Mouse (Mus musculus) erythroid progenitor cell, adult 5-6 weeks (primary cell): ENCODE data around the gene Nox4. TPM values are rescaled to one million over a fixed set of nuclear protein-coding genes. Genes with fewer than 3 reads are reported as not detected.

Source experiments
- ATAC-seq: replicated peaks from 2 replicates; pipeline ENCODE4 v1.8.0; 2016; ENCODE audit warnings: moderate number of reproducible peaks, mild to moderate bottlenecking, moderate TSS enrichment, inconsistent platforms; ENCODE audit not compliant: poor library complexity, low FRiP score, severe bottlenecking
- total RNA-seq, 2 experiments: library from RNA; stranded (forward) in 1 of 2; stranded (reverse) in 1 of 2; fragments of 150-400 nt in 1 of 2; fragments of 186-747, 209-891 nt in 1 of 2; gene quantifications; 2 replicates each; pipeline versions ENCODE4 v1.2.3 to v1.2.4; 2015 to 2017; ENCODE audit warnings: low replicate concordance in 2 of 2

Nox4 gene
- total RNA-seq (2015; ENCODE audit: low replicate concordance) (not detected in 2 replicates), total RNA-seq (2017; ENCODE audit: low replicate concordance) (not detected in 2 replicates)

GRCm38 (mm10) chr7:87245856-87246579, at the start of gene Nox4:
TSS of gene Nox4 (plus strand) at chr7:87246096.
- ATAC-seq, result no peak

DNA sequence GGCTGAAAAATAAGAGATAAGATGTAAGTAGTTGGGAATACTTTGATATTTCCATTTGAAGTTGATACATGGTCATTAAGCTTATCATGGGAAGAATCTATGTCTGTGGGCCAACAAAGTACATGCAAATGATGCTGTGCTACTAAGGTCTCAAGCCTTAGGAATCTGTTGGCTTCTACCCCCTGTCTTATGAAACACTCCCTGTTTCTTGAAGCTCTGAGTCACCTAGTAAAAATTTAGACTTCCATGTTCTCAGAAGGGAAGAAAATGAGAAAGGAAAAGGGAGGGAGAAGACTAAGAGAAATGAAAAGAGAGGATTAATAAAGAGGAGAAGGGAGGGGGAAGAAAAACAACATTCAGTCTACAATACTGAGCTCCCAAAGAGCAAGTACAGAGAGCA, 41.1 kb upstream of the Nox4 start:
- no peak for ATAC-seq

DNA sequence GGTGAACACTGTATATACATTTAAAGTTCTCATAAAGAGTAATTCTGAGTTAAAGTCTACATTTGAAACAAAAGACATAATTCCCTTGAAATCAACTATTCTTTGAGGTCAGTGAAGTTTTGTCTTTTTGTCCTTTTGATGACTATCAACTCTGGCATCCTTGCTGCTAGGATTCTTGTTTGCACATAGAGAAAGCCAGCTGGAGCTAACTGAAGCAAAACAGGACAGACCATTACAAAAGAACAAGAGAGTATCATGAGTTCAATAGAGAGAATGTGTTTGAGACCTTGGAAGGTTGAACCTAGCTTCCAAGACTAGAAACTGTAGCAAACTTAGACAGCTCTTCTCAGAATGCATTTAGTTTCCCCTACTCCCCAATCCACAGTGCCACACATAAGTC, 24.2 kb upstream of the Nox4 start:
- no peak for ATAC-seq

DNA sequence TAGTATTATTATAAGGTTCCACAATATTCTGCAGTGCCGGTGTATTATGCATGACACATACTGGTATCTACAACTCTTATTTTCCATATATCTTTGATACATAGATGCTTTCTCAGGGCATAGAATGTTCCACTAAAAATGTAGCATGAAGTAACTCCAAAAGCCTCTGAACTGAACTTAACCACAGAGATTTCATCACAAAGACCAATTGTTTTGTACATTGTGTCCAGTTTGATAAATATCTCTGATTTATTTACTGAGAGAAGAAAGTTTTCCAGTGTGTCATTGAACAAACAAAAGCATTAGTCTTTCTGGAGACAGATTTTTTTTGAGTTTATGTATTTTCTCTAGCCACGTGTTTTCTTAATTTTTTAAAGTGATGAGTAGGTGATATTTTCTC, 23.1 kb upstream of the Nox4 start:
- no peak for ATAC-seq

DNA sequence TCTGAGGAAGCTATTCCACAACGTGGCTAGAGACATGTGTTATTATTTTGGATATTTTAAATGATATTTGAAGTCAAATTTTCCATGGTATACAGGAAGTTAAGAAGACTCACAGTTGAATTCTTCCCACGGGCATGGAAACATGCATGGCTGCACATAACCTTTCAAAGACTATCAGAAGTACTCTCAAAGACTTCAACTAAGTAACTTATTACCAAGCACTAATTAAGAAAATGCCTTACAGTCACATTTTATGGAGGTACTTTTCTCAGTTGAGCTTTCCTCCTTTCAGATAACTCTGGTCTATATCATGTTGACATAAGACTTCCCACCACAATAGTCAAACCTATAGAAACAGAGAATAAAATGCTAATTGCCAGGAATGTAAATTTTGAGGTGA, 20.3 kb upstream of the Nox4 start:
- ATAC-seq, result no peak

- ATAC-seq, result no peak
Observed at GRCm38 (mm10) chr7:87227051-87227948, 18.6 kb upstream of the Nox4 start.

GRCm38 (mm10) chr7:87229502-87229901, 16.4 kb upstream of the Nox4 start:
- no peak for ATAC-seq

GRCm38 (mm10) chr7:87241139-87241538, 4.8 kb upstream of the Nox4 start:
- no peak for ATAC-seq

DNA sequence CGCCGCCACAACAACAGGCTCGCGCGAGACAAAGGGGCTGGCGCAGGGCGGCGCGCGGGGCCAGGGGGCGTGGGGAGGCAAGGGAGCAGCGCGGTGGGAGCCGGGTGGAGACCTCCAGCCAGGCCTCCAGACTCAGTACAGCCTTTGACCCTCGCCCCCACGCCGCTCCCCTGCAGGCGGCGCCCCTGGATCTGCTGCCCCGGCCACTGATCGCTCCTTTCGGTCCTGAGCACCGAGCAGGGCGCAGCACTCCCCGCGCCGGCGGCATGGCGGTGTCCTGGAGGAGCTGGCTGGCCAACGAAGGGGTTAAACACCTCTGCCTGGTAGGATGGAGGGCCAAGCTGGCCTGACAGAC, 661 bp downstream of the Nox4 start:
- no peak for ATAC-seq

DNA sequence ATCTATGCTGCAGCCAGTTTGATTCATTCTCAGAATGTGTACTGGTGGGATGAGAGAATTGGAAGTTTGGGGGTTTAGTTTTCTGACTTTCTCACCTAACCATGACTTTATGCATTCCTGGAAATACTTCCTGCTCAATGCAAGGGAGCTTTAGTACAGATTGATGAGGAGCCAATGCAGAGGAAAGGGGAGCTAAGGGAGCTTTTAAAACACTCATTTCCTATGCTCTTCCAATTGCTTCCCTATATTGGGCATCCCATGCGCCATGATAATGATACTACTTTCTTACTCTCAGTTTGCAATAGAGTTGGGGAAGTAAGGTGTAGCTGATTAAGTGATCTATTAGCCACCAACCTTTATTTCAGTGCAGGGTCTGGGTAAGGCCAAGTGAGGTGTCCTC, 1.0 kb downstream of the Nox4 start:
- ATAC-seq, result no peak

DNA sequence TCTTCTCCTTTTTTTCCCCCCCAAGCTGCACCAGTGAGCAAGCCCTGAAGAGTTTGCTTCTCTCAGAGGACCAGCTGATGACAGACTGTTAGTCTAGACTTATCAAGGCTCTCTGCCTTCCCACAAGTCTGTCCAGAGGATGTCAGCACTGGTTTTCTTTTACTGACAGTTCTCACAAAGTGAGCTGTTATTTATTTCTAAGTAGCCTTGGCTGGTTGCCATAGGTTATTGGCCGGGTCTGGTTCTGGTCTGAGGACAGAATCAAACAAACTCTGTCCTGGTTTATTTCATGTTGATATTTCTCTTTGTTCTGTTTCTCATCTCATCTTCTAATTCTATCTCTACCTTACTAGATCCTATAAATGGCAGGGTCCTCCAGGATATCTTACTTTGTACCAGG, 2.0 kb downstream of the Nox4 start:
- ATAC-seq, result no peak

DNA sequence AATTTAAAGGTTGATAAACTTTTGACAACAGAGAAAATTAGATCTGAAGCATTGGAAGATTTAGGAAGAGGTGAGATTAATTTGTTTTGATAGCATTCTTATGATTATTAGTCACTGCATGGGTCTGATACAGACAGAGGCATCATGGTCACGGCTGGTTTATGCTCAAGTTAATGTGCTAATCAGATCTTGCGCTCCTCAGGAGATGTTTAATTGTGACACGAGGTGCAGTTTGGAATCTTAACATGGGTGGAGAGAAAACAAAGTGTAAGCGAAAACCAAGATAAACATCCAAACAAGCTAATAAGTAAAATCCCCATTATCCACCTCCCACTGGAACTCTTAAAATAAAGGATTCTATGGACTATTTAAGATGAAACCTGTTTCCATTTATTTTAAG, 6.2 kb downstream of the Nox4 start:
- ATAC-seq, result no peak

- ATAC-seq, result no peak
Observed at GRCm38 (mm10) chr7:87277225-87277624, 31.3 kb downstream of the Nox4 start.

DNA sequence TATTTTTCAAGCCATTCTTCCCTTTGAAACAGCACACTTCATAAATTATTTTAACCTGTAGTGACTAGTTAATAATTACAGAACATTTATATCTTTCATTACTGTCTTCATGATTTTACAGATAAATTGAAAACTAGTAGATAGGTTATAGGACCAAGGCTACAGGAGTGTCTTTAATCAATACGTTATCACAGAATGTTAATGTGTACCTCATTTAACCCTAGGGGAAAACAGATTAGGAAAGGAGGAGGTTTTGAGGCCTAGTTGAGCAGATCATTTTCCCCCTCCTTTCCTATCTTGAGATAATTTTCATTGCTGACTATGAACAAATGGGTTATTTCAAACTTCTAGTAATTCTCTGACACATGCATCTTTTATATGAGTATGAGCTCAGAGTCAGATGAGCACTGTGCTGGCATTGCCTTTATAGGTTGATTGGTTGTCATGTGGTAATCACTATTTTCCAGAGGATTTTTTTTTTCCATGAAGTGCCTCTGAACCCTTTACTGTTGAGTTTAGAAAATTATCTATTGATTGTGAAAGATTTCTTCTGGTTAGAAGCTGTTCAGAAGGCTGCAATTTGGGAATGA, 57.9 kb downstream of the Nox4 start:
- no peak for ATAC-seq

- no peak for ATAC-seq
Observed at GRCm38 (mm10) chr7:87321571-87321970, 75.7 kb downstream of the Nox4 start.

DNA sequence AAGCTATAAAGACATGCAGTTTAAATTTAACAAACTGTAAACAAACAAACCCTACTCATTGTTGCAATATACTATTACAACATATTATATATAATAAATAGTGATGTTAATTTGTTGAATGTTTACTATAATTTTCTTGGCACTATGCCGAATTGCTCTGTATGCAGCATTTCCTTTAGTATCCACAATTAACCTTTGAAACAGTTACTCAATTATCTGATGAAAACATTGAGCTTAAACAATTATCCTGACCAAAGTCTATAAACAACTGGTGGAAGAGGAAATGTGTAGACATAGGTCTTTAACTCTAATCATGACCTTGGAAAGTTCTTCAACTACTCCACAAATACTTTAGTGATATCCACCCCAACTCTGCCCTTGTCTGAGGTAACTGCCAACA, 76.2 kb downstream of the Nox4 start:
- no peak for ATAC-seq

DNA sequence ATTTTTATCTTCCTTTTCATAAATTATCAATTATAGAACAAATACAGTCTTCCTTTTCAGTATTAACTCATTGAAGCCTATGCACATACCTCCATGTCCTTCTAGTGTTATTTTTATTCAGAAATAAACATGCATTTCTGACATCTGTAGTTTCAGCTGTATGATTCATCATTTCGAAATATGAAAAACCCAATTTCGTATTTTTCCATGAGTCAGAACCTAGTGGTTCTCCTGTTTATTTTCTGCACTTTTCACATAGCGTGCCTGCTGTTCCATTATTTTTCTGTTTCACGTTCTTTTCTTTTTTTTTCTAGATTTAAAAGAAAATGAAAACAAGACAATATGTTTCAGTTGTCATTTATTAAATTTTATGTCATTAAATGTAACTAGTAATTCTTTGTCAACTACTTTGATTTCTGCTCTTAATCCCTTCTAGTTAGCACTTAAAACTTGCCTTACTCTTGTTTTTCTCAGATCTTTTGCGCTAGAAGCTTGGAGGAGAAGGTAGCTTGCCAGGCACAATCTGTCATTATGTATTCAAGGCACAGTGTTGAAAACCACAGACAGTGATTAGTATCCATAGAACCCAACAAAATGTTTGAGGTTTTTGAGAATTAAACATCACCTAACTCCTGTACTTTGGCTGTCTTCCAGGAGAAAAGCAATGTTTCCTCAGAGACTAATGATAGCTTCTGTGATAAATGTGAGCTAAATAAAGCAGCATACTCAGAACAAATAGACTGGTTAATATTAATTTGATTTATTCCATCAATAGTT, 85.1 kb downstream of the Nox4 start:
- no peak for ATAC-seq

GRCm38 (mm10) chr7:87345598-87345997, 99.7 kb downstream of the Nox4 start:
- ATAC-seq, result no peak

DNA sequence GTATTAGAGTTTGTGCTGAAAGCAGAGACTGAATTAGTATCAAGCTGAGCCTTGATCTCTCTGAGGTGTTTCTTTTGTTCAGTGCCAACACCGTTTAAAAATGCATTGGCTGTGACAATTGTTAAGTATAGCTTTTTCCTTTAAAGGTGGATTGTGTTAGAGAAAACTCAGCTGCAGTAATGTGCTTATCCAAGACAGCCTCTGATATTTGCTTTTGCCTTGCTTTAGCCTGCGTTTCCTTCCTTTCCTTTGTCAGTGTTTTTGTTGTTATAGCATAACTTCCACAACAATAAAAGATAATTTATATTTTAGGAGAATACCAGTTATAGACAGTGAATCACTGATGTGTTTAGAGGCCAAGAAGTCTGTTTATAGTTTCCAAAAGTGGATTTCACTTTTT, 106.9 kb downstream of the Nox4 start:
- ATAC-seq, result no peak

DNA sequence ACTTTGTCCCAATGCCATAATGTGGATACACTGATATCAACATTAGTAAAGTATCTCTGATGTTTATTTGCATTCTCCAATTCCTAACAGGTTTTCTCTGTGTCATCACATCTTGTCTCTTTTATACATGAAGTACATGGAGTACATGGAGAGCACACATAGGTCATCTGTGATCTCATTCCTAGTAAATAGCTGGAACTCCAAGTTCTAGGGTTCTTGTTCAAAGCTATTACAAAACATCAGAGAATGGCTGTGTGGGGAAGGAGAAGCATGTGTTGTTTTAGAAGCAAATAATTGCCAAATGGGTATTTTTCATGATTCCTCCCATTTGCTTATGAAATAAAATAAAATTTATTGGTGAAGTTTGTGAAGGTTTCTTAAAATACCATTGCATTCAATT, 121.9 kb downstream of the Nox4 start:
- ATAC-seq, result no peak
